Mouse (Mus musculus) liver, postnatal 0 days (tissue): Measurements from ENCODE around the gene Ankrd44.

Experiments used
- CTCF ChIP-seq: sonication (generic); IDR thresholded peaks from 2 replicates; pipeline ENCODE4 v1.5.1; 2016; ENCODE audit warnings: antibody characterized with exemption, low read depth
- EP300 ChIP-seq: IDR thresholded peaks from 2 replicates; pipeline ENCODE4 v1.6.1; 2016; ENCODE audit warnings: antibody characterized with exemption, low read depth, mild to moderate bottlenecking

DNA sequence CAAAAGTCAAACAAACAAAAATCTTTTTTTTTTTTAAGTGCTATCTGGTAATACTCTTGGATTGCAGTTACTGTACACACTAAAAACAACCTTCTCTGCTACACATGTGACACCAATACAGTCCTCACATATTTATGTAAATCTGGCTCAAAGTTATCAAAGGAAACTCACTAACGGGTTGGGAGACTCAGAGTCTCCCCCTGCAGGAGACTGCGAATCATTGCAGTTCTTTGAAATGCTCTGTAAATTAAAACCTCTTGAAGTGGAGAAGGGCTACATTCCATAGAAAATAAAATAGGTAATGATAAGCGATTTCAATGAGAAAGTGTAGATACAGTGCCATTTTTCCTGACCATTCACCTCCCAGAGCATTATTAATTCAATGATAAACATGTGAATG lies 219.6 kb downstream of the Ankrd44 start:
- TF ChIP-seq CTCF (peak; percentile 66), EP300 (no peak)
